Mouse (Mus musculus): ENCODE measurements at regions not wholly inside any gene's neighbourhood (a gene's known extent, or its start where the extent isn't known, plus 50 kb on each side); places are given as distances from the start of the nearest gene placed in this dataset.

DNA sequence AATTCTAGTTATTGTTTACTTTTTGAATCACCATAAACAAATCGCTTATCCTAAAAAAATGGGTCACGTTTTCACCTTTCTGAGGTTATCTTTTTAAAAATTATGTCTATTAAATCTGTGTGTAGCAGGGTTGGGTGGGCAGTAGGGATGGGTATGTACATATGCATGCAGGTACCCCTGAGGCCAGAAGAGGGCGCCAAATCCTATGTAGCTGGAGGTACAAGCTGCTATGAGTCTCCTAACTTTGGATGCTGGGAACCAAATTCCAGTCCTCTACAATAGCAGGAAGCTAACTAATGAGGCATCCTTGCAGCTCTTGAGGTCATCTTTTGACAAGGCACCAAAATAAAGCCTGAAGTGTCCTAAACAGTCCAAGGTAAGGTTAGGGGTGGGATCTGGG is 714.8 kb upstream of the Sox9 start:
- WGBS (ENCODE audit: insufficient replicate concordance) = 54% methylated on average over 3 of the region's 3 CpGs
- no peak for DNase-seq (ENCODE audit: low read depth in 3 of 3, low spot score in 3 of 3)
- Histone ChIP-seq H3K27me3 (ENCODE audit: control insufficient read depth, insufficient read depth, low read length) (no peaks in the 10 kb centered on the region), H3K4me1 (replicated peaks; ENCODE audit: control insufficient read depth in 2 of 2, insufficient read depth in 2 of 2, low read length in 1 of 2) (no peaks in the 10 kb centered on the region), H3K9ac (replicated peaks) (no peak overlapping the region), H3K4me2 (ENCODE audit: low read depth) (no peak overlapping the region), H3K27ac (no peak overlapping the region), H3K36me3 (replicated peaks; ENCODE audit: control insufficient read depth, insufficient read depth, low read depth) (no peaks in the 10 kb centered on the region), H3K4me3 (ENCODE audit: insufficient read depth in 1 of 2, low read depth in 2 of 2, low read length in 2 of 2) (no peak overlapping the region), H3K9me3 (ENCODE audit: control insufficient read depth, low read length) (no peaks in the 10 kb centered on the region)
- no peak for ATAC-seq (ENCODE audit: insufficient read depth)
- TF ChIP-seq CTCF (IDR thresholded peaks at IDR 0.05; ENCODE audit: low read depth) = peak; percentile 52
- TF ChIP-seq EP300 (IDR thresholded peaks at IDR 0.05; ENCODE audit: low read depth) = no peak

DNA sequence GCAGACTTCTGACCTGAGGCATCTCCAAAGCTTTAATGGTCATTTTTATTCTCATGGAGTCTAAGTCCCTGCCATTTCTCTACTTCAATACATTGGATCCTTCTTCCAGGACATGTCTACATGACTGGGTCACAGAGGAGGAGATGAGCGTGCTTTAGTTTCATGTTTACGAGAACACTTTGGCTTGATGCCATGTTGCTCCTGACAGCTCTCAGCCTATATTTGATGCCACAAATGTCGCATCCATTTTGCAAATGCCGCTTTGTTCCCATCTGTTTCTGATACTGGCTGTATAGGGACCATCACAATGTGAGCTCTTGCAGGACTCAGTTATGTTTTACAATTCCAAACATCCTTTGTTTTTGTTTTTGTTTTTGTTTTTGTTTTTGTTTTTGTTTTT is 713.2 kb upstream of the Sox9 start:
- 77% methylated on average over 4 of the region's 4 CpGs for WGBS (ENCODE audit: insufficient replicate concordance)
- ATAC-seq (ENCODE audit: insufficient read depth) (no peak), DNase-seq (ENCODE audit: low read depth in 3 of 3, low spot score in 3 of 3) (no peak)
- Histone ChIP-seq H3K9me3 (ENCODE audit: control insufficient read depth, low read length) (no peaks in the 10 kb centered on the region), H3K4me3 (ENCODE audit: insufficient read depth in 1 of 2, low read depth in 2 of 2, low read length in 2 of 2) (no peak overlapping the region), H3K36me3 (replicated peaks; ENCODE audit: control insufficient read depth, insufficient read depth, low read depth) (no peaks in the 10 kb centered on the region), H3K9ac (replicated peaks) (no peak overlapping the region), H3K4me2 (ENCODE audit: low read depth) (no peak overlapping the region), H3K27ac (no peak overlapping the region), H3K27me3 (ENCODE audit: control insufficient read depth, insufficient read depth, low read length) (no peaks in the 10 kb centered on the region), H3K4me1 (replicated peaks; ENCODE audit: control insufficient read depth in 2 of 2, insufficient read depth in 2 of 2, low read length in 1 of 2) (no peaks in the 10 kb centered on the region)
- no peak for TF ChIP-seq EP300 (IDR thresholded peaks at IDR 0.05; ENCODE audit: low read depth)
- no peak for TF ChIP-seq CTCF (IDR thresholded peaks at IDR 0.05; ENCODE audit: low read depth)

DNA sequence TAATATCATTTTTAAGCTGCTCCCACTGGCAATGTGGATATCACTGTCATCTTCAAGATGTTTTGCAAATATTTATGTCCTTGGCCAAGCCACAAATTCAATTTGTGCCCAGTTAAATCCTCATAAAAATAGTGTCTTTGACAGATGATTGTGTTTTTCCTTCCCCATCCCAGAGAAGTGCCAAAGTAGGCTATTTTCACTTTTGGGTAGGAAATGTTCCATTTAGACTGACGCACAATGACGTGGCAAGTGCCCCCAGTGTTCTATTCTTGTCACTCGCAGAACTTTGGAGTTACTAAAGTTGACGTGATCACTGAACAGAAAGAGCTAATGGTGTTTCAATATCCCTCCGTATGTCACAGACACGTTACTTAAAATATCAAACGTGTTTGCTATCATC is 710.5 kb upstream of the Sox9 start:
- no peak overlapping the region for H3K4me2 ChIP-seq (ENCODE audit: low read depth)
- no peak overlapping the region for H3K27ac ChIP-seq
- no peaks in the 10 kb centered on the region for H3K36me3 ChIP-seq (replicated peaks; ENCODE audit: control insufficient read depth, insufficient read depth, low read depth)
- H3K4me1 ChIP-seq (replicated peaks; ENCODE audit: control insufficient read depth in 2 of 2, insufficient read depth in 2 of 2, low read length in 1 of 2) = no peaks in the 10 kb centered on the region
- no peak for TF ChIP-seq EP300 (IDR thresholded peaks at IDR 0.05; ENCODE audit: low read depth)
- TF ChIP-seq CTCF (IDR thresholded peaks at IDR 0.05; ENCODE audit: low read depth) = no peak
- H3K4me3 ChIP-seq (ENCODE audit: insufficient read depth in 1 of 2, low read depth in 2 of 2, low read length in 2 of 2) = no peak overlapping the region
- no peaks in the 10 kb centered on the region for H3K9me3 ChIP-seq (ENCODE audit: control insufficient read depth, low read length)
- H3K9ac ChIP-seq (replicated peaks) = no peak overlapping the region
- 56% methylated on average over 7 of the region's 7 CpGs for WGBS (ENCODE audit: insufficient replicate concordance)
- DNase-seq (ENCODE audit: low read depth in 3 of 3, low spot score in 3 of 3) (no peak), ATAC-seq (ENCODE audit: insufficient read depth) (no peak)
- H3K27me3 ChIP-seq (ENCODE audit: control insufficient read depth, insufficient read depth, low read length) = no peaks in the 10 kb centered on the region

DNA sequence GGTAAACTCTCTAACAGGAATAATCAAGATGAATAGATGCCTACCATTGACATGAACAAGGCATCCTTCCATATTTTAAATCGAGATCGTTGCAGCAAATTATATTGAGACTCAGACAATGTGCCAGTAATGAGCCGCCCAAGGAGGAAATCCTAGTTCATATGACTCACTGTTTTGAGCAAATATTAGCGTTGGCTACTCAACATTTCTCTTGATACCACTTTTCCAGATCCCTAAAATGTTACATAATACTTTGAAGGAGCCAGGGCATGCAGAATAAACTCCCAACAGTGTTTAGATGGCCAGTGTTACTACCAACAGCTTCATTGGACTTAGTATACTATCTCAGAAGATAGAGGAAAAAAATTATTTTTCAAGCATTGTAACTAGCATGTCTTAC is 700.6 kb upstream of the Sox9 start:
- DNase-seq (ENCODE audit: low read depth in 3 of 3, low spot score in 3 of 3) (no peak), ATAC-seq (ENCODE audit: insufficient read depth) (no peak)
- H3K9ac ChIP-seq (replicated peaks) = no peak overlapping the region
- no peak overlapping the region for H3K27ac ChIP-seq
- H3K27me3 ChIP-seq (ENCODE audit: control insufficient read depth, insufficient read depth, low read length) = no peaks in the 10 kb centered on the region
- H3K4me2 ChIP-seq (ENCODE audit: low read depth) = no peak overlapping the region
- no peaks in the 10 kb centered on the region for H3K9me3 ChIP-seq (ENCODE audit: control insufficient read depth, low read length)
- WGBS (ENCODE audit: insufficient replicate concordance) = 52% methylated on average over 4 of the region's 4 CpGs
- H3K4me3 ChIP-seq (ENCODE audit: insufficient read depth in 1 of 2, low read depth in 2 of 2, low read length in 2 of 2) = no peak overlapping the region
- no peaks in the 10 kb centered on the region for H3K36me3 ChIP-seq (replicated peaks; ENCODE audit: control insufficient read depth, insufficient read depth, low read depth)
- no peaks in the 10 kb centered on the region for H3K4me1 ChIP-seq (replicated peaks; ENCODE audit: control insufficient read depth in 2 of 2, insufficient read depth in 2 of 2, low read length in 1 of 2)
- no peak for TF ChIP-seq EP300 (IDR thresholded peaks at IDR 0.05; ENCODE audit: low read depth)
- no peak for TF ChIP-seq CTCF (IDR thresholded peaks at IDR 0.05; ENCODE audit: low read depth)

DNA sequence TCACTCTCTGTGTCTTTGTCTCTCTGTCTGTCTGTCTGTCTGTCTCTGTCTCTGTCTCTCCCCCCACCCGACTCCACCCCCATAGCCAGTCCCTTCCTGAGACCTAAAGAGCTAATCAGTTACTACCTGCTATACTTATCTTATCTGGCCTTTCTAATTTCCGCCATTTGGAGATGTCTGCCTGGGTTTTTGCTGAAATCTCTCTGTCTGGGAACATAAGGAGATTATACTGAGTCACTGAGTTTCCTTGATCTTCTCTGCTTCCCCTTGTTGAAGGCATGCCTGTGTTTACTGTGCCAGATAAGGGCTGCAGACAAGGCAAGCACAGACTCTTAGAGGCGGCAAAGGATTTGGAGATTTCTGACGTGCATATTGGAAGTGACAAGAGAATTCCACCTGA is 699.0 kb upstream of the Sox9 start:
- no peaks in the 10 kb centered on the region for H3K9me3 ChIP-seq (ENCODE audit: control insufficient read depth, low read length)
- H3K27me3 ChIP-seq (ENCODE audit: control insufficient read depth, insufficient read depth, low read length) = no peaks in the 10 kb centered on the region
- WGBS (ENCODE audit: insufficient replicate concordance) = 4% methylated on average over 4 of the region's 4 CpGs
- H3K9ac ChIP-seq (replicated peaks) = no peak overlapping the region
- TF ChIP-seq CTCF (IDR thresholded peaks at IDR 0.05; ENCODE audit: low read depth) (no peak), EP300 (IDR thresholded peaks at IDR 0.05; ENCODE audit: low read depth) (no peak)
- no peak for ATAC-seq (ENCODE audit: insufficient read depth)
- H3K36me3 ChIP-seq (replicated peaks; ENCODE audit: control insufficient read depth, insufficient read depth, low read depth) = no peaks in the 10 kb centered on the region
- no peak overlapping the region for H3K4me2 ChIP-seq (ENCODE audit: low read depth)
- H3K4me1 ChIP-seq (replicated peaks; ENCODE audit: control insufficient read depth in 2 of 2, insufficient read depth in 2 of 2, low read length in 1 of 2) = no peaks in the 10 kb centered on the region
- no peak overlapping the region for H3K4me3 ChIP-seq (ENCODE audit: insufficient read depth in 1 of 2, low read depth in 2 of 2, low read length in 2 of 2)
- no peak overlapping the region for H3K27ac ChIP-seq
- DNase-seq (ENCODE audit: low read depth in 3 of 3, low spot score in 3 of 3) = no peak

Measured in liver, embryonic 14.5 days (tissue).